Mouse (Mus musculus) liver, embryonic 14.5 days (tissue): Measurements from ENCODE around the gene Gm43191.

Experiments
- CTCF ChIP-seq: IDR thresholded peaks from 2 replicates; pipeline ENCODE4 v1.5.1; 2016; ENCODE audit warnings: antibody characterized with exemption, low read depth, control low read depth
- EP300 ChIP-seq: IDR thresholded peaks from 2 replicates; pipeline ENCODE4 v1.6.1; 2016; ENCODE audit warnings: antibody characterized with exemption, low read depth

- TF ChIP-seq EP300 (no peak), CTCF (no peak)
Observed at GRCm38 (mm10) chr3:116634853-116635252, 46.2 kb downstream of the Gm43191 start.
